Mouse (Mus musculus) yolk sac, embryonic 10.5 days (tissue): ENCODE measurements at regions not wholly inside any gene's neighbourhood (a gene's known extent, or its start where the extent isn't known, plus 50 kb on each side); places are given as distances from the start of the nearest gene placed in this dataset.
"Not testable (repeated sequence)": the region's sequence is repeated elsewhere in the genome, so short reads cannot be mapped to it uniquely, and the experiment has no call there.

ENCODE experiments used
- DNase-seq: peaks from one replicate; pipeline ENCODE4 v3.0.0-alpha.2; 2017; ENCODE audit warnings: low spot score

- DNase-seq: no peak
Observed at GRCm38 (mm10) chr7:64101679-64102078, 52.0 kb upstream of the Trpm1 start.

GRCm38 (mm10) chr7:64099606-64100005, 54.0 kb upstream of the Trpm1 start:
- no peak for DNase-seq

GRCm38 (mm10) chr7:64090067-64090466, 63.6 kb upstream of the Trpm1 start:
- no peak for DNase-seq

GRCm38 (mm10) chr7:64089034-64089433, 64.6 kb upstream of the Trpm1 start:
- no peak for DNase-seq

DNA sequence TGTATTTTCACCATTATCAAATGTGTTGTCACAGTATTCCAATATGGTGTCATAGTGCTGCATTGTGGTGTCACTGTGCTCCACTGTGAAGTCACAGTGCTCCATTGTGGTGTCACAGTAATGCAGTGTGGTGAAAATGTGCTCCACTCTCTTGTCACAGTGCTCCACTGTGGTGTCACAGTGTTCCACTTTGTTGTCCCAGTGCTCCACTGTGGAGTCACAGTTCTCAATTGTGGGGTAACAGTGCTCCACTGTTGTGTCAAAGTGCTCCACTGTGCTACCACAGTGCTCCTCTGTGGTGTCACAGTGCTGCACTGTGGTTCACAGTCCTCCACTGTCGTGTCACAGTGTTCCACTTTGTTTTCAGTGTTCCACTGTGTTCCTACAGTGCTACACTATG, 69.7 kb upstream of the Trpm1 start:
- DNase-seq: not testable (repeated sequence)

DNA sequence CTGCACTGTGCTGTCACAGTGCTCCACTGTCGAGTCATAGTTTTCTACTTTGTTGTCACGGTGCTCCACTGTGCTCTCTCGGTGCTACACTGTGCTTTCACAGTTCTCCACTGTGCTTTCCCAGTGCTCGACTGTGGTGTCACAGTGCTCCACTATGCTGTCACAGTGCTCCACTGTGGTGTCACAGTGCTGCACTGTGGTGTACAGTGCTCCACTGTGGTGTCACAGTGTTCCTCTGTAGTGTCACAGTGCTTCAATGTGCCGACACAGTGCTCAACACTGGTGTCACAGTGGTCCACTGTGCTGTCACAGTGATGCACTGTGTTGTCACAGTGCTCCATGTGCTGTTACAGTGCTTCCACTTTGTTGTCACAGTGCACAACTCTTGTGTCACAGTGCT, 71.0 kb upstream of the Trpm1 start:
- DNase-seq: no peak

- DNase-seq: no peak
Observed at GRCm38 (mm10) chr7:64082201-64082600, 71.4 kb upstream of the Trpm1 start.

DNA sequence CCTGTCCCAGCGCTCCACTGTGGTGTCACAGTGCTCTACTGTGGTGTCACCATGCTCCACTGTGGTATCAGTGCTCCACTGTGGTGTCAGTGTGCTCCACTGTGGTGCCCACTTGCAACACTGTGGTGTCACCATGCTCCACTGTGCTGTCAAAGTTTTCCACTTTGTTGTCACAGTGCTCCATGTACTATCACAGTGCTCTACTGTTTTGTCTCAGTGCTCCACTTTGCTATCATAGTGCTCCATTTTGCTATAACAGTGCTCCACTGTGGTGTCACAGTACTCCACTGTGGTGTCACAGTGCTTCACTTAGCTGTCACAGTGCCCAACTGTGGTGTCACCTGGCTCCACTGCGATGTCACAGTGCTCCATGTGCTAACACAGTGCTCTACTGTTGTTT, 72.0 kb upstream of the Trpm1 start:
- DNase-seq: no peak

GRCm38 (mm10) chr7:64081019-64081418, 72.6 kb upstream of the Trpm1 start:
- no peak for DNase-seq

- DNase-seq: no peak
Observed at GRCm38 (mm10) chr7:64079301-64079700, 74.3 kb upstream of the Trpm1 start.

GRCm38 (mm10) chr7:64078646-64079045, 75.0 kb upstream of the Trpm1 start:
- DNase-seq: no peak

- DNase-seq: no peak
Observed at GRCm38 (mm10) chr7:64077526-64077925, 76.1 kb upstream of the Trpm1 start.

GRCm38 (mm10) chr7:64076764-64077360, 76.8 kb upstream of the Trpm1 start:
- no peak for DNase-seq

GRCm38 (mm10) chr7:64075696-64076313, 77.8 kb upstream of the Trpm1 start:
- DNase-seq: no peak

- DNase-seq: no peak
Observed at GRCm38 (mm10) chr7:64074661-64075234, 78.9 kb upstream of the Trpm1 start.

DNA sequence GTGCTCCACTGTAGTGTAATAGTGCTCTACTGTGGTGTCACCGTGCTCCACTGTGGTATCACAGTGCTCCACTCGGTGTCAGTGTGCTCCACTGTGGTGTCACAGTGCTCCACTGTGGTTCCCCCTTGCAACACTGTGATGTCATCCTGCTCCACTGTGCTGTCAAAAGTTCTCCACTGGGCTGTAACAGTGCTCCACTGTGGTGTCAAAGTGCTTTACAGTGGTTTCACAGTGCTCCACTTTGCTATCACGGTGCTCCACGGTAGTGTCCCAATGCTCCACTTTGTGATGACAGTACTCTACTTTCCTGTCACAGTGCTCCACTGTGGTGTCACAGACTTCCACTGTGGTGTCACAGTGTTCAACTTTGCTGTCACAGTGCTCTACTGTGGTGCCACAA, 79.4 kb upstream of the Trpm1 start:
- DNase-seq: no peak

- DNase-seq: no peak
Observed at GRCm38 (mm10) chr7:64073781-64074180, 79.9 kb upstream of the Trpm1 start.

GRCm38 (mm10) chr7:64070930-64071329, 82.7 kb upstream of the Trpm1 start:
- no peak for DNase-seq

DNA sequence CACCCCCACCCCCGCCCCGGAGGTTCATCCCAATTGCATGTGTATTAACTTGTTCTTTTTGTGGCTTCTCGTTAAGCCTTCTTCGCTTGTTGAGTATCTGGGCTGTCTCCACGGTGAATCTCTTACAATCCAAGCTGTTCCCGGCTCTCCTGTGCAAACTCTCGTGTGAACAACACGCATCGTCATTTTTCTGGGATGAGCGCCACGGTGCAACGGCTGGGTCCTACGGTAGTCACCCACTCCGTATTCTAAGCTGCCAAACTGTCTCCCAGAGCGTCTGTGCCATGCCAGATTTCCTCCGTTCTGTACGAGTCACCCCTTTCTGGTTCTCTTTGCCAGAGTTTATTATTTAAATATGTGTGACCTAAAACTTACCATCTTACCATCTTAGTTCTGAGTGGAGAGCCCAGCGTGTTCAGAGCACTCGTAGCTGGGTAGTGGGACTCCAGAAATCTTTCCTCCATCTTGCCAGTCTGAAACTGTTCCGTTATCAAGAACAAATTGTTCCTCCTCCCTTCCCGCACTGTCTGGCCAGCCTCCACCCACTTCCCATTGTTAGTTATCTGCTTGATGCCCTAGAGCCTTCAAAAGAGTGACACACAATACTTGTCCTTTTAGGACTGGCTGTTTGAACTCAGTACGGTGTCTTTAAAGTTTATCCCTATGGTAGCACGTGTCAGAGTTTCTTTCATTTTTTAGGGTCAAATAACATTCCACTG, 87.9 kb upstream of the Trpm1 start:
- DNase-seq: no peak

GRCm38 (mm10) chr7:64064460-64065241, 89.0 kb upstream of the Trpm1 start:
- no peak for DNase-seq

- DNase-seq: no peak
Observed at GRCm38 (mm10) chr7:64061170-64061569, 92.5 kb upstream of the Trpm1 start.

GRCm38 (mm10) chr7:64060582-64060981, 93.1 kb upstream of the Trpm1 start:
- no peak for DNase-seq
